Mouse (Mus musculus) CH12.LX (cell line): ENCODE data around the gene Rpn2. TPM values are rescaled to one million over a fixed set of nuclear protein-coding genes. Genes with fewer than 3 reads are reported as not detected.
A peak's percentile ranks its signal among the peaks of the same experiment; 100 is the strongest.

Source experiments
- DNase-seq: peaks from one replicate; pipeline ENCODE4 v3.0.0-alpha.2; 2013; ENCODE audit errors: extremely low read depth
- H3K27ac ChIP-seq: 2 replicates; pipeline ENCODE4 v1.5.1; 2012; ENCODE audit warnings: low read depth, mild to moderate bottlenecking, control low read depth, moderate library complexity; ENCODE audit not compliant: insufficient read depth
- H3K27me3 ChIP-seq: replicated peaks from 2 replicates; pipeline ENCODE3; 2012; ENCODE audit warnings: inconsistent platforms
- H3K36me3 ChIP-seq, 2 experiments: replicated peaks in 1 of 2; 2 replicates each; pipeline versions ENCODE3 to v1.6.1; 2012; ENCODE audit warnings: inconsistent platforms in 1 of 2, low read length in 1 of 2, mild to moderate bottlenecking in 1 of 2, mixed read lengths in 1 of 2, moderate library complexity in 1 of 2; ENCODE audit not compliant: control insufficient read depth in 1 of 2, insufficient read depth in 1 of 2
- H3K4me1 ChIP-seq, 2 experiments: 2 replicates each; pipeline ENCODE4 v1.6.1; 2012; ENCODE audit warnings: inconsistent platforms in 1 of 2, moderate library complexity in 1 of 2; ENCODE audit not compliant: insufficient read depth in 2 of 2, control insufficient read depth in 1 of 2
- H3K4me2 ChIP-seq: 2 replicates; pipeline ENCODE4 v1.6.1; 2012; ENCODE audit warnings: low read depth, mild to moderate bottlenecking, control low read depth; ENCODE audit not compliant: poor library complexity, insufficient read depth, severe bottlenecking
- H3K4me3 ChIP-seq, 3 experiments: fragments of 150-350 bp in 1 of 3; sonication (generic) in 1 of 3; replicated peaks in 1 of 3; 2 replicates each; pipeline versions ENCODE3 to v1.5.1; 2011 to 2012; ENCODE audit warnings: low read depth in 2 of 3, low read length in 2 of 3, mild to moderate bottlenecking in 2 of 3, moderate library complexity in 2 of 3, control low read depth in 1 of 3, improper control_type of control experiment in 1 of 3, inconsistent platforms in 1 of 3, mixed read lengths in 1 of 3; ENCODE audit not compliant: poor library complexity in 1 of 3
- H3K79me2 ChIP-seq: replicated peaks from 2 replicates; pipeline ENCODE4 v1.6.1; 2012; ENCODE audit warnings: mild to moderate bottlenecking, moderate library complexity; ENCODE audit not compliant: control insufficient read depth, poor library complexity, insufficient read depth, severe bottlenecking; ENCODE audit errors: extremely low read depth
- H3K9ac ChIP-seq: 2 replicates; pipeline ENCODE4 v1.6.1; 2012; ENCODE audit warnings: low read depth, mild to moderate bottlenecking, control low read depth, moderate library complexity; ENCODE audit not compliant: insufficient read depth
- H3K9me3 ChIP-seq: replicated peaks from 2 replicates; pipeline ENCODE3; 2012; ENCODE audit warnings: low read length, inconsistent platforms, mixed read lengths
- BHLHE40 ChIP-seq: IDR thresholded peaks from 2 replicates; pipeline ENCODE4 v1.6.1; 2011; ENCODE audit warnings: mild to moderate bottlenecking, low read depth, low read length, improper control_type of control experiment
- CHD2 ChIP-seq: IDR thresholded peaks from 2 replicates; pipeline ENCODE4 v1.6.1; 2011; ENCODE audit warnings: low read length, improper control_type of control experiment
- CTCF ChIP-seq, 2 experiments: IDR thresholded peaks in 1 of 2; conservative IDR thresholded peaks in 1 of 2; 2 replicates each; pipeline ENCODE4 v1.5.1; 2011 to 2012; ENCODE audit warnings: low read depth in 2 of 2, low read length in 2 of 2, improper control_type of control experiment in 1 of 2, inconsistent platforms in 1 of 2, mild to moderate bottlenecking in 1 of 2, moderate library complexity in 1 of 2
- GABPA ChIP-seq: IDR thresholded peaks from 2 replicates; pipeline ENCODE4 v1.6.1; 2012; ENCODE audit warnings: low read depth, low read length, improper control_type of control experiment, inconsistent platforms; ENCODE audit not compliant: insufficient replicate concordance
- IRF4 ChIP-seq: IDR thresholded peaks from 2 replicates; pipeline ENCODE4 v1.6.1; 2014; ENCODE audit warnings: low read depth, mild to moderate bottlenecking, inconsistent platforms, low read length, improper control_type of control experiment
- JUND ChIP-seq: conservative IDR thresholded peaks from 2 replicates; pipeline ENCODE4 v1.6.1; 2011; ENCODE audit warnings: low read depth, low read length, improper control_type of control experiment
- MXI1 ChIP-seq: IDR thresholded peaks from 2 replicates; pipeline ENCODE4 v1.6.1; 2011; ENCODE audit warnings: mild to moderate bottlenecking, low read depth, low read length, improper control_type of control experiment
- NELFE ChIP-seq: IDR thresholded peaks from 2 replicates; pipeline ENCODE4 v1.6.1; 2011; ENCODE audit warnings: low read depth, low read length, improper control_type of control experiment
- POLR2AphosphoS2 ChIP-seq: IDR thresholded peaks from 2 replicates; pipeline ENCODE4 v1.6.1; 2011; ENCODE audit warnings: low read depth, low read length, improper control_type of control experiment
- RAD21 ChIP-seq: IDR thresholded peaks from 2 replicates; pipeline ENCODE4 v1.6.1; 2011; ENCODE audit warnings: low read depth, mild to moderate bottlenecking, low read length, improper control_type of control experiment, moderate library complexity
- RCOR1 ChIP-seq: conservative IDR thresholded peaks from 2 replicates; pipeline ENCODE4 v1.6.1; 2012; ENCODE audit warnings: low read depth, mild to moderate bottlenecking, inconsistent platforms, low read length, improper control_type of control experiment
- SIN3A ChIP-seq: IDR thresholded peaks from 2 replicates; pipeline ENCODE4 v1.6.1; 2012; ENCODE audit warnings: low read length, improper control_type of control experiment, inconsistent platforms
- SMC3 ChIP-seq: IDR thresholded peaks from 2 replicates; pipeline ENCODE4 v1.6.1; 2011; ENCODE audit warnings: low read depth, low read length, improper control_type of control experiment
- UBTF ChIP-seq: IDR thresholded peaks from 2 replicates; pipeline ENCODE4 v1.6.1; 2012; ENCODE audit warnings: low read depth, mild to moderate bottlenecking, inconsistent platforms, low read length, improper control_type of control experiment, moderate library complexity
- ZC3H11A ChIP-seq: IDR thresholded peaks from 2 replicates; pipeline ENCODE4 v1.6.1; 2012; ENCODE audit warnings: low read depth, mild to moderate bottlenecking, inconsistent platforms, low read length, improper control_type of control experiment
- ZKSCAN1 ChIP-seq: IDR thresholded peaks from 2 replicates; pipeline ENCODE4 v1.6.1; 2012; ENCODE audit warnings: low read depth, inconsistent platforms, low read length, improper control_type of control experiment, borderline replicate concordance
- ZNF384 ChIP-seq: IDR thresholded peaks from 2 replicates; pipeline ENCODE4 v1.6.1; 2012; ENCODE audit warnings: low read depth, low read length, improper control_type of control experiment, inconsistent platforms
- dilution Hi-C: fragments of 300-500 bp; cut with MboI; formaldehyde crosslinking; loops from 2 replicates; pipeline ENCODE4 v1.14.3; 2020; ENCODE audit warnings: low sequenced_read_pairs; ENCODE audit not compliant: extremely low pct_unique_long_range_greater_than_20kb, extremely low pct_ligation_motif_present
- in situ Hi-C: fragments of 300-500 bp; cut with MboI; formaldehyde crosslinking; loops from 3 replicates; pipeline ENCODE4 v1.14.3; 2019; ENCODE audit warnings: low sequenced_read_pairs, low pct_ligation_motif_present, low pct_unique_long_range_greater_than_20kb, mixed read lengths
- polyA plus RNA-seq: library from polyadenylated mRNA; unstranded; fragments of >175 nt; gene quantifications from 2 replicates; pipeline ENCODE4 v1.2.1, GENCODE M21; 2012; ENCODE audit warnings: low read depth; ENCODE audit not compliant: insufficient read length
- total RNA-seq, 2 experiments: library from RNA; depleted of rRNA; stranded (reverse); fragments of 300-350 nt in 1 of 2; fragments of >200 nt in 1 of 2; gene quantifications; 2 replicates each; pipeline ENCODE4 v1.2.3; 2012 to 2014

Rpn2 gene
- total and polyA plus RNA-seq, 3 experiments, result 296 to 336 (median 301) TPM

GRCm38 (mm10) chr2:157340221-157340741, 61.5 kb downstream of the Rpn2 start:
- no peak overlapping the region for H3K9ac ChIP-seq
- H3K4me3 ChIP-seq, result no peak overlapping the region
- TF ChIP-seq CHD2 (no peak), SMC3 (no peak), JUND (no peak), CTCF (conservative IDR thresholded peaks at IDR 0.05 in 1 of 2, IDR thresholded peaks at IDR 0.05 in 1 of 2; ENCODE audit: low read depth in 2 of 2, low read length in 2 of 2) (no peak), NELFE (no peak), UBTF (no peak), GABPA (no peak), POLR2AphosphoS2 (no peak), ZKSCAN1 (no peak), ZC3H11A (no peak), SIN3A (no peak)
- TF ChIP-seq, all 38 proteins: peak for 0
- no peak overlapping the region for H3K4me2 ChIP-seq
- no peak for DNase-seq
- H3K9me3 ChIP-seq, result no peaks in the 10 kb centered on the region
- in situ Hi-C loops (loop anchor here (5.0 kb wide), 1 partner anchor 232 kb away; the partner anchor contains the start of gene Blcap), dilution Hi-C loops (no loop called here)
- H3K27ac ChIP-seq, result no peak overlapping the region
- H3K27me3 ChIP-seq, result peaks cover 40% of the 10 kb centered on the region
- peaks cover 0 to 3% of the 10 kb centered on the region in 2 experiments; a peak in 2 of 4 replicates for H3K4me1 ChIP-seq
- H3K36me3 ChIP-seq, result no peaks in the 10 kb centered on the region
- H3K79me2 ChIP-seq, result no peaks in the 10 kb centered on the region

- peak; percentile 52 for DNase-seq
- Histone ChIP-seq H3K4me3 (no peak overlapping the region), H3K4me1 (peaks cover 0 to 3% of the 10 kb centered on the region in 2 experiments; a peak in 2 of 4 replicates), H3K27ac (no peak overlapping the region), H3K9me3 (no peaks in the 10 kb centered on the region), H3K4me2 (no peak overlapping the region), H3K9ac (no peak overlapping the region), H3K36me3 (no peaks in the 10 kb centered on the region), H3K27me3 (peaks cover 54% of the 10 kb centered on the region), H3K79me2 (no peaks in the 10 kb centered on the region)
- dilution Hi-C loops (no loop called here), in situ Hi-C loops (loop anchor here (5.0 kb wide), 1 partner anchor 231 kb away; the partner anchor contains the start of gene Blcap)
- TF ChIP-seq ZNF384 (no peak), SMC3 (peak; percentile 93), ZC3H11A (peak; percentile 81), JUND (0 out of 2 replicates have a peak, but pooled peaks have one; percentile 18), RCOR1 (no peak), RAD21 (peak; percentile 97), MXI1 (no peak), BHLHE40 (peak; percentile 41; the same call in 1 of the 2 replicates), NELFE (peak; percentile 50; the same call in 1 of the 2 replicates), CTCF (conservative IDR thresholded peaks at IDR 0.05 in 1 of 2, IDR thresholded peaks at IDR 0.05 in 1 of 2; ENCODE audit: low read depth in 2 of 2, low read length in 2 of 2) (peak; percentile 93 to 94), IRF4 (peak; percentile 33; the same call in 1 of the 2 replicates)
- TF ChIP-seq, all 38 proteins: peak for 8
These were observed 62.9 kb downstream of the Rpn2 start for GRCm38 (mm10) chr2:157341554-157342270.
